Mouse (Mus musculus): ENCODE measurements at regions not wholly inside any gene's neighbourhood (a gene's known extent, or its start where the extent isn't known, plus 50 kb on each side); places are given as distances from the start of the nearest gene placed in this dataset.

DNA sequence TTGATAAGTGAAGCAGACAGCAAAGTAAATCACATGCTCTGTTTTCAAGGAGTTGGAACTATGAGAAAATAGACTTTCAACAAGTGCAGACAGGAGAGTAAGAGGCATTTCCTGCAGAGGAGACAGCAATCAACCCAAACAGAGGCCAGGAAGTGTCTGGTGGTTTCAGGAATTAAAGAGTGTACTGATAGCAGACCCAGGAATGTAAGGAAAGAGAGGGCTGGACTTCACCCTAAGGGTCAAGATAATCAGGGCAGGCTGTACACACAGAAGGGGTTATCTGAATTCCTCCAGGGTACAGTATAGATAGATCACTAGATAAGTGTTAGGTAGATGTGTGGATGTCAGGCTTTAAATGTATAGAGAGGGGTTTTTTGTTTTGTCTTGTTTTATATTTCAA lies 123.6 kb upstream of the Emcn start:
- no peak for TF ChIP-seq POLR2A (IDR thresholded peaks at IDR 0.05; ENCODE audit: low read depth, low read length)
- no peak for TF ChIP-seq CTCF (conservative IDR thresholded peaks at IDR 0.05; ENCODE audit: insufficient read depth, insufficient read length, low read depth, low read length)

Data from kidney, adult 2 months (tissue).